Mouse (Mus musculus) adrenal gland, adult (tissue): Measurements from ENCODE around the gene Ccser1.
A peak's percentile ranks its signal among the peaks of the same experiment; 100 is the strongest.
"Not testable (repeated sequence)": the region's sequence is repeated elsewhere in the genome, so short reads cannot be mapped to it uniquely, and the experiment has no call there.

ENCODE experiments used
- DNase-seq, 2 experiments: peaks; one replicate each; pipeline ENCODE4 v3.0.0; 2022 to 2023; ENCODE audit warnings: low spot score in 1 of 2; ENCODE audit not compliant: inconsistent age in 2 of 2

Gene Ccser1

GRCm38 (mm10) chr6:61976878-61977277 is 796.8 kb downstream of the Ccser1 start:
- no peak for DNase-seq

GRCm38 (mm10) chr6:61978379-61978778 is 798.3 kb downstream of the Ccser1 start:
- peak in 1 of 2 experiments; percentile 18 for DNase-seq

- no peak for DNase-seq
Observed at GRCm38 (mm10) chr6:62014374-62014773, 834.2 kb downstream of the Ccser1 start.

- DNase-seq: no peak
Observed at GRCm38 (mm10) chr6:62044454-62044853, 864.3 kb downstream of the Ccser1 start.

GRCm38 (mm10) chr6:62045042-62045441 is 864.9 kb downstream of the Ccser1 start:
- not testable (repeated sequence) for DNase-seq

GRCm38 (mm10) chr6:62055276-62055675 is 875.2 kb downstream of the Ccser1 start:
- no peak for DNase-seq

- no peak for DNase-seq
Observed at GRCm38 (mm10) chr6:62066363-62067023, 886.4 kb downstream of the Ccser1 start.

GRCm38 (mm10) chr6:62067024-62067380 is 886.9 kb downstream of the Ccser1 start:
- no peak for DNase-seq

- no peak for DNase-seq
Observed at GRCm38 (mm10) chr6:62105464-62105863, 925.3 kb downstream of the Ccser1 start.

GRCm38 (mm10) chr6:62132531-62132930 is 952.4 kb downstream of the Ccser1 start:
- DNase-seq: no peak

GRCm38 (mm10) chr6:62160320-62160719 is 980.2 kb downstream of the Ccser1 start:
- DNase-seq: no peak

- no peak for DNase-seq
Observed at GRCm38 (mm10) chr6:62162596-62162995, 982.5 kb downstream of the Ccser1 start.

GRCm38 (mm10) chr6:62163826-62164225 is 983.7 kb downstream of the Ccser1 start:
- no peak for DNase-seq

GRCm38 (mm10) chr6:62196496-62197188 is 1016.5 kb downstream of the Ccser1 start:
- DNase-seq: no peak

GRCm38 (mm10) chr6:62198768-62199167 is 1018.6 kb downstream of the Ccser1 start:
- DNase-seq: no peak

GRCm38 (mm10) chr6:62205013-62205412 is 1024.9 kb downstream of the Ccser1 start:
- no peak for DNase-seq

- DNase-seq: no peak
Observed at GRCm38 (mm10) chr6:62221856-62222255, 1041.7 kb downstream of the Ccser1 start.

GRCm38 (mm10) chr6:62263899-62264298 is 1083.8 kb downstream of the Ccser1 start:
- DNase-seq: no peak

GRCm38 (mm10) chr6:62264525-62264924 is 1084.4 kb downstream of the Ccser1 start:
- no peak for DNase-seq

GRCm38 (mm10) chr6:62281256-62281655 is 1101.1 kb downstream of the Ccser1 start:
- DNase-seq: no peak

GRCm38 (mm10) chr6:62301576-62302312 is 1121.6 kb downstream of the Ccser1 start:
- DNase-seq: no peak

GRCm38 (mm10) chr6:62318627-62319026 is 1138.5 kb downstream of the Ccser1 start:
- no peak for DNase-seq
